Mouse (Mus musculus) E14TG2a.4 (cell line): ENCODE results near the gene Fut1.

ENCODE experiments used
- CTCF ChIP-seq: conservative IDR thresholded peaks from 2 replicates; pipeline ENCODE4 v1.5.1; 2014; ENCODE audit warnings: low read length
- POU5F1 ChIP-seq: IDR thresholded peaks from 2 replicates; pipeline ENCODE4 v1.6.1; 2014; ENCODE audit warnings: low read length, borderline replicate concordance

DNA sequence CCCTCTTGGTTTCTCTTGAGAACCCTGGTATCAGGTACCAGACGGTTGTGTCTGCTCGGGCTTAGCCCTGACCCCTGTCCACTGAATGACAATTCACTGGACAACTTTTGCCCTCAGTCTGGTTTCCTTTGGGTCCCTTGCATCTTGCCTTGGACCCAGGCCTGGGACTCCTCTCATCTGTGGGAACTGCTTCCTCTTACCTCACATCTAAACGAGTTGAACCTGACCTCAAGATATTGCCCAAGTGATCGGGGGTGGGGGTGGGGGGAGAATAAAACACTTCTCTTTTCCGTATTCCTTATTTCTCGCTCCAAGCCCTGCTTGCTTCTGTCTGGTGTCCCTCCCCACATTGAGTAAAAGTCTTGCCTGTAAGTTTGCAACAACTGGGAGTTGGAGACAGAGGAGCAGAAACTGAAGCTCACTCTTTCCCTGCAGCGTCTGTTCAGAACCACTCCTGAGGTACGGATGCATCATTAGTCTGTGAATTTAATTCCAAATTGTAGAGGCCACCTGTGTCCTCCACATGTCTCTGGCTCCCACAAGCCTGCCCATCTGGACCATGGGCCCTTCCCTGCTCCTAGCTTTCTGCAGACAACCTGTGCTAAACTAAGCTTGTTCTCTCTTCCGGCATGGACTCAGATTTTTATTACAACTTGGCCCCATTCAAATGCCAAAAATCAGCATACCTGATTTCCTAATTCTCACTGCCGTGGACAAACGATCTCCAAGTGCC is 43.8 kb downstream of the Fut1 start:
- no peak for TF ChIP-seq CTCF
- no peak for TF ChIP-seq POU5F1
